Mouse (Mus musculus) spleen, postnatal 14 days (tissue): Measurements from ENCODE around the gene Trio.

ENCODE experiments used
- DNase-seq, 2 experiments: peaks; one replicate each; pipeline ENCODE4 v3.0.0; 2021 to 2022; ENCODE audit warnings: low spot score in 2 of 2

Trio gene

GRCm38 (mm10) chr15:28025447-28026166 is at the start of gene Trio:
Trio (minus strand) TSS chr15:28025848.
- DNase-seq: peak; percentile 68 to 71

GRCm38 (mm10) chr15:28074416-28074970 is 48.8 kb upstream of the Trio start:
- DNase-seq: no peak

- no peak for DNase-seq
These were observed 46.0 kb upstream of the Trio start for GRCm38 (mm10) chr15:28071601-28072000.

DNA sequence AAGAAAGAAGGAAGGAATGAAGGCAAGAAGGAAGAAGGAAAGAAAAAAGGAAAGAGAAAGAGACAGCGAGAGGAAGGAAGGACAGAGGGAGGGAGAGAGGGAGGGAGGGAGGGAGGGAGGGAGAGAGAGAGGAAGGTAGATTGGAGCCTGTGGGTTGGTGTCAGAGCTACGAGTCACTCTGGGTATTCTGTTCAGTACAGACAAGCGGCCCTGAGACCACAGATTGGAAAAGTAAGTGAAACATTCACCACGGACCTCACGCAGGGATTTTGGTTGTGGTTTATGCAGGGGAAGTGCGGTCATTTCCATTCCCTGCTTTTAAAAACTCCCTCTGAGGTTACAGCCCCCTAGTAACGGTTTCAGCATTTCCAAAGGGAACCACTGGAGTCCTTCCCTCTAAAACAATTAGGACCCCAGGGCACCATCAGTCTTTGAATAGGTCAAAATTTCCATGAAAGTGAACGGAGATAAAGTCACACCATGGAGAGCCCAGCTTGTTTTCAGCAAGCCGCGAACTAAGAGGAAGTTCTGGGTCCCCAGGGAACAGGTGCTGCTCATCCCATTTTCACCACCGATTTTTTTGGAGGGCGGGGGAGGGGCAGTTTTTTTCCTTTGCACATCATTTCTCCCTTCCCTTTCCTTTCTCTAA is 45.2 kb upstream of the Trio start:
- DNase-seq: no peak

GRCm38 (mm10) chr15:28070221-28070620 is 44.6 kb upstream of the Trio start:
- no peak for DNase-seq

DNA sequence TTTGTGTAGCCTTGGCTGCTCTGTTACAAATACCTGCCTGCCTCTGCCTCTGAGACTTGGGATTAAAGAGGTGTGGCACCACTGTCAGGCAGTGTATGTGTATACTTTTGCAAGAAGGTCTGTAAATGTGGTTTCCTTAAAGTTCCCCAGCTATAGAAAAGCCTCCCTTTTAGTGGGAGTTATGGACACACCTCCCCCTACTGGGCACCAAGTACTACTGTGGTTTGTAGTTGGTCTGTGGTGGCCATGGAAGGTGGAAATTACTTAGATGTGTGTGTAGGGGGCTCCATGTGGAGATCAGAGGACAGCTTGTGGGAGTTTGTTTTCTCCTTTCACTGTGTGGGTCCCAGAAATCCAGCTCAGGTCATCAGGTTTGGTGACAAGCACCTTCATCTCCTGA is 41.7 kb upstream of the Trio start:
- DNase-seq: no peak

DNA sequence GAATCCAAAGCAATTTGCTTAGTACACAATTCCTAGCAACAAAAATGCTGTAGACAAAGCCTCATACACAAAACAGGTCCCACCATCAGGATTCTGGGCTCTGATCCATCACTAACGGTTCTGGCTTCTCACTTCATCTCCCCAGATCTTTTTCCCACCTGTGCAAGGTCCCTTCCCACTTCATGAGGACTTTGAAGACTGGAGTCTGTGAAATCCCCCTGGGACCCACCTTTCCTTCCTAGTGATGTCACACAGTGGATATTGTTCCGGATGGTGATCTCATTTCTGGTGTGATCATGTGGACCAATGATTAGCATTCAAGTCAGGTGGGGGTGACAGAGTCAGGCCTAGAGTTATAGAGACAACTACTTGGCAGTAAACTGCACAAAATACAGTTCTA is 40.8 kb upstream of the Trio start:
- no peak for DNase-seq

DNA sequence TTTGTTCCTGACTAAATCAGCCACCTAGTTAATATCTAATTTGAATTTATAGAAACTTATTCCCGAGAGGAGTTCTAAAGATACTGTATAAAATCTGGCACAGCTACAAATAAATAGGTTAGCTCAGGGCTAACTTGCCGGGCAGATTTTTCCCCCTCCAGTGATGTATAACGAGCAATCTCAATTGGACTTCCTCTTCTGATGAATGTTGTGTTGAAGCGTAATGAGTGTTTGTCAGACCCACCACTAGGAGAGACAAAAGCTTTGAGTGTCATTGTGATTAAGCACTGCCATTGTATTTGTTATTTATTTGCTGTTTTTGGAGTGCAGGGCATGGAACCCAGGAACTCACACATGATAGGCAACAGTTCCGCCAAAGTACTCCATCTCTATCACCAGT is 39.9 kb upstream of the Trio start:
- DNase-seq: no peak

DNA sequence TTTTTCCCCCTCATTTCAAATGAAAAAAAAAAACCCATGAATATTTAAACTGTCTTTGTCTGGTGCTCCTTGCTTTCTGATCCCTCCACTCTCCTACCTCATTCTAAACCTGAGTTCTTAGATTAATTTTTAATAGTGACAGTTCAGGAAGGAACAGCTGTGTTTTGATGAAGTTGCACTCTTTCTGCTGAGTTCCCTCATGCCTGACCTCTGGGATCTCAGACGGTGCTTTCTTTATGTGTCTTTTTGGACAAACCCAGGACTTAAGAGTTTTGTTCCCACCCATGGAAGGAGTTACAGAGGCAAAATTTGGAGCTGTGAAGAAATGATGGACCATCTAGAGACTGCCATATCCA is 39.1 kb upstream of the Trio start:
- DNase-seq: no peak

DNA sequence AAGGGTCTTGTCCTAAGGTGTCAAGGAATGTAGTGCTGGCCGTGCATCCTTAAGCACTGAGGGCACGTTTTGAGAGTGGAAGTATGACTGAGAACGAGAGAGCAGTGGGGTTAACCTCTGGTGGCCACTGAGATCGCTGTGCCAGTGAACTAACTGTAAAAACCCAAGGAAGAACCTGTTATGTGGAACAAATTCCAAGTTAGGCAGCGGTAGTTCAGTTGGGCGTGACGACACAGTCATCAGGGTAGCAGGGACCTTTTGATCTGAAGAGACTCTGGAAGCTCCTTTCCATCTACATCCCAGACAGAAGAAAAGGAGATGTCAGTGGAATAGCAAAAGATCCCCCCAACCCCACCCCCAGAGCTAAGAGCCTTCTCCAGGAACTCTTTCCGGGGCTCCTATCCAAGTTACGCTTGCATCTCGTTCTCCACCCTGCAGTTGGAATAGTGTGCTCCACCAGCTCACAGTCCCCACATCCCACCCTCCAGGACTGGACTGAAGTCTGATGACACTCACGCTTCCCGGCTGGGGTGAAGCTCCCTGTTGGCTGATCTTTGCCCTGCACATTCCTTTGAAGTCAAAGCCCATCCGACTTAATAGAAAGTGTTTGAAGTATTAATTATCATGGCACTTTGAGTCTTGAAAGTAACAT is 38.6 kb upstream of the Trio start:
- DNase-seq: no peak

- no peak for DNase-seq
These were observed 37.8 kb upstream of the Trio start for GRCm38 (mm10) chr15:28063466-28063865.

- no peak for DNase-seq
These were observed 36.4 kb upstream of the Trio start for GRCm38 (mm10) chr15:28062016-28062415.

- DNase-seq: no peak
These were observed 35.3 kb upstream of the Trio start for GRCm38 (mm10) chr15:28060977-28061376.

GRCm38 (mm10) chr15:28060423-28060822 is 34.8 kb upstream of the Trio start:
- no peak for DNase-seq

- DNase-seq: no peak
These were observed 31.9 kb upstream of the Trio start for GRCm38 (mm10) chr15:28057545-28057944.

DNA sequence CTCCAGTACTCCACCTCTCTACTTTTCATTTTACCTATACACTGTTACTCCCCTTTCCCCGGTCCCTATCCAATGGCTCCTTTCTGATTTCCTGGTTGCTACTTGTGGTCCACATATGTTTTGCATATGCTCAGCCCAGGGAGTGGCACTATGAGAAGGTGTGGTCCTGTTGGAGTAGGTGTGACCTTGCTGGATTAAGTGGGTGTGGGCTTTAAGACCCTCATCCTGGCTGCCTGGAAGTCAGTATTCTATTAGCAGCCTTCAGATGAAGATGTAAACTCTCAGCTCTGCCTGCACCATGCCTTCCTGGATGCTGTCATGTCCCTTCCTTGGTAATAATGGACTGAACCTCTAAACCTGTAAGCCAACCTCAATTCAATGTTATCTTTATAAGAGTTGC is 29.1 kb upstream of the Trio start:
- DNase-seq: no peak

GRCm38 (mm10) chr15:28054111-28054510 is 28.5 kb upstream of the Trio start:
- no peak for DNase-seq

GRCm38 (mm10) chr15:28053226-28053625 is 27.6 kb upstream of the Trio start:
- no peak for DNase-seq

- no peak for DNase-seq
These were observed 26.2 kb upstream of the Trio start for GRCm38 (mm10) chr15:28051811-28052210.

DNA sequence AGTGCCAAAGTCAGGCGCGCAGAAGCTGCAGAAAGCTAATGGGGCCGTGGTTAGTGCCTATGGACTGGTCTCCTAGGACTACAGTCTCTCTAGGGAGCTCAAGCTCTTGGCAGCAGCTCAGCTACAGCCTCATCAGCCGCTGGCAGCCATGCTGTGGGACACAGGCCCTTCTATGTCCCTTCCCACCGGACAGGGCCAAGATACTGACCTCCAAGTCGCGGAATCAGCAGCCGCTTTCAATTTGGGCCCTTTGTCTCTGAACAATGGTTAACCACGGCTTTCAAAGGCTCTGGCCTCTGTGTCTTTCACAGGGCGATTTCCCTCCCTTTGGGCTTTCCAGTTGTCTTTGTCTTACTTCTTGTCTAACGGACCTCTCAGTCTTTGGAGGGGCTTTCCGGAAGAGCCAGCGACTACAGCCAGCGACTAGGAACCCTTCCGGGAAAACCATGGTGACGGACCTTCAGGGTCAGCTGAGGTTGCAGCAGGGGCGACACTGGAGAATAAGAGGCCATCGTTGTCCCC is 25.5 kb upstream of the Trio start:
- DNase-seq: no peak

DNA sequence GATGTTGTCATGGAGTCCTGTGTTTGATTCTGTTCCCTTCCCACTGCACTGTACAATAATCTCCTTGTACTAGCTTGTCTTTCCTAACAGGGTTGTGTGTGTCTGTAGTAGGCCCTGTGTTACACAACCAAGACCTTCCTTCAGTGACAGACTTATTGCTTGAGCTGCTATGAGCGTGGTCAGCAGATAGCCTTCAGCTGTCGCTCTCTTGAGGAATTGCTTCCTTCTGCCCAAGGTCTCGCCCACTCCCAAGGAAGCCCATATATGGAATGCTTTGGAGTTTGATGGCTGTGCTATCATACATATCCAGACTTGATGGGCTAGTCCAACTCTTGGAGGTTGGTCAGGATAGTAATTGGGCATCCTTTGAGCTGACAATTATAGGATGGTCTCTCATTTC is 22.1 kb upstream of the Trio start:
- no peak for DNase-seq

DNA sequence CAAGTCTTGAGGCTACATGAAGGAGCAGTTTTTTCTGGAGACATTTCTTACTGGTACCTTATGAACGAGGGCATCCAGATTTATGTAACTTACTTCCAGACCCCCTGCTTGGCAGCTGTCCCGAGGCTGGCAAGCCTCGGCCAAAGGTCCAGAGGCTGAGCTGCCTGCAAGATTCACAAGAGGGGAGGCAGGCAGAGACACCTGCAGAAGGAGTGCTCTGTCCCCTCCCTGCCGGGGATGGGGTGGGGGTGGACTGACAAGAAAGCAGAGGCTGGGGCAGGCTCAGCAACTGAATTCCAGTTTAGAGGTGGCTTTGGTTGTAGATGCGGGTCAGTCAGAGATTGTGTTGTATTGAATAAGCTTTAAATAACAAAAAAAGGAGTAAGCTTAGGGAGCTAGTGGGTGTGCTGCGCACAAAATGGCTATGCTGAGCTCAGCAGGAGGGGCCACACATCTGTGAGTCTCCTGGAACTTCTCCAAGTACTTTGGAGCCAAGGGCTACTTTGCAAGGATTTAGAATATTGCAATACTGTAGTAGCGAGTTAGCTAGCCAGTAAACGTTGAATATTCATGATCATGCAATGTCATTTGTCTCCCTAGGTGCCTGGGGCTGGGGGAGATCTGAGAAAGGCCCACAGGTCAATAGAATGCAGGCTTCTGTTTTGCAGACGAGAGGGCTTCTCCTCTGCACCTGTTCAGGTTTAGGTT is 15.7 kb upstream of the Trio start:
- no peak for DNase-seq
